ENCODE assay signal across 12 mouse cellular contexts in genomic region chr9:72276941-72277340, GRCm38 (mm10). TPM values are rescaled to one million over a fixed set of nuclear protein-coding genes. Genes with fewer than 3 reads are reported as not detected.
A peak's percentile ranks its signal among the peaks of the same experiment; 100 is the strongest.
DNase-seq lines count a peak whose midpoint lies in the region; ATAC-seq and TF ChIP-seq lines count a peak whose summit lies in the region.
"Had no signal": no experiment of that assay in that cellular context is flagged by ENCODE, and none has a peak within 500 bp of the region (broad histone marks: within the 10 kb centered on the region; RNA-seq: fewer than 3 reads in every experiment).

No protein-coding gene starts in this region.

- peaks cover 5 to 32% of the 10 kb centered on the region in 2 experiments for H3K4me1 ChIP-seq in CH12.LX (ENCODE audit: control insufficient read depth in 1 of 2, insufficient read depth in 2 of 2)
- peaks cover 18% of the 10 kb centered on the region for H3K4me1 ChIP-seq in hindbrain, embryonic 14.5 days (replicated peaks; ENCODE audit: control insufficient read depth, insufficient read depth, low read length)
- H3K4me1 ChIP-seq in midbrain, embryonic 11.5 days (ENCODE audit: control insufficient read depth, insufficient read depth, low read length): peaks cover 8% of the 10 kb centered on the region
- peaks cover 7% of the 10 kb centered on the region; the same call in 1 of the 2 replicates for H3K4me1 ChIP-seq in intestine, embryonic 16.5 days (ENCODE audit: control insufficient read depth, insufficient read depth, low read length)

- peak overlapping the region; percentile 38 for H3K9ac ChIP-seq in CH12.LX (ENCODE audit: insufficient read depth, low read depth)
- H3K9ac ChIP-seq in hindbrain, embryonic 14.5 days: peak overlapping the region; percentile 34; the same call in 1 of the 2 replicates
- no peak overlapping the region for H3K9ac ChIP-seq in midbrain, embryonic 11.5 days (ENCODE audit: low read length)
- no peak overlapping the region for H3K9ac ChIP-seq in intestine, embryonic 16.5 days (ENCODE audit: low read depth, low read length)

- peak overlapping the region in 2 of 3 experiments; percentile 22 to 66 for H3K4me3 ChIP-seq in CH12.LX (replicated peaks in 1 of 3; ENCODE audit: low read depth in 2 of 3, low read length in 2 of 3, poor library complexity in 1 of 3)
- H3K4me3 ChIP-seq in hindbrain, embryonic 14.5 days (replicated peaks; ENCODE audit: low read length): peak overlapping the region; percentile 64; the same call in 1 of the 2 replicates
- H3K4me3 ChIP-seq in midbrain, embryonic 11.5 days (ENCODE audit: low read depth, low read length): no peak overlapping the region
- H3K4me3 ChIP-seq in intestine, embryonic 16.5 days (ENCODE audit: low read length): no peak overlapping the region

- no peaks in the 10 kb centered on the region for H3K27me3 ChIP-seq in CH12.LX (replicated peaks)
- H3K27me3 ChIP-seq in hindbrain, embryonic 14.5 days (ENCODE audit: control insufficient read depth, insufficient read depth, low read length): no peaks in the 10 kb centered on the region
- H3K27me3 ChIP-seq in midbrain, embryonic 11.5 days (ENCODE audit: control insufficient read depth, insufficient read depth, low read length): no peaks in the 10 kb centered on the region
- no peaks in the 10 kb centered on the region for H3K27me3 ChIP-seq in intestine, embryonic 16.5 days (replicated peaks; ENCODE audit: control insufficient read depth, insufficient read depth, low read length)
- H3K27me3 ChIP-seq: heart, embryonic 12.5 days had no signal

- peaks cover 53% of the 10 kb centered on the region for H3K79me2 ChIP-seq in CH12.LX (replicated peaks; ENCODE audit: control insufficient read depth, extremely low read depth, insufficient read depth, poor library complexity, severe bottlenecking)

- H3K4me2 ChIP-seq in CH12.LX (ENCODE audit: insufficient read depth, low read depth, poor library complexity, severe bottlenecking): peak overlapping the region; percentile 80
- H3K4me2 ChIP-seq in hindbrain, embryonic 14.5 days (replicated peaks): peak overlapping the region; percentile 63
- peak overlapping the region; percentile 18; the same call in 1 of the 2 replicates for H3K4me2 ChIP-seq in midbrain, embryonic 11.5 days
- H3K4me2 ChIP-seq in intestine, embryonic 16.5 days (ENCODE audit: low read depth, low read length): no peak overlapping the region

- dilution Hi-C loops in CH12.LX (cut with MboI; ENCODE audit: extremely low pct_ligation_motif_present, extremely low pct_unique_long_range_greater_than_20kb, low sequenced_read_pairs): no loop called here

- ATAC-seq in hindbrain, embryonic 14.5 days (ENCODE audit: low FRiP score): no peak
- ATAC-seq in midbrain, embryonic 11.5 days (ENCODE audit: low FRiP score): no peak
- ATAC-seq in intestine, embryonic 16.5 days: no peak
- ATAC-seq: lung, postnatal 0 days had no signal

- no peak for TF ChIP-seq EP300 in CH12.LX (IDR thresholded peaks at IDR 0.05; ENCODE audit: low read length)

- TF ChIP-seq RAD21 in CH12.LX (IDR thresholded peaks at IDR 0.05; ENCODE audit: low read depth, low read length): no peak

- in situ Hi-C loops in CH12.LX (cut with MboI; ENCODE audit: low pct_ligation_motif_present, low pct_unique_long_range_greater_than_20kb, low sequenced_read_pairs): no loop called here

- DNase-seq in A20 (ENCODE audit: low read depth, low spot score) (peak; percentile 31), CH12.LX (ENCODE audit: extremely low read depth) (no peak)
- no peak for DNase-seq in hindbrain, embryonic 14.5 days (ENCODE audit: low spot score)
- DNase-seq in midbrain, embryonic 11.5 days (ENCODE audit: low spot score, missing footprints): peak; percentile 81
- DNase-seq in gastrocnemius, postnatal 10 days: no peak
- no peak for DNase-seq in adrenal gland, postnatal 4 days (ENCODE audit: low spot score in 2 of 2)
- DNase-seq: adrenal gland, postnatal 25 days; kidney, adult 8-10 months; thymus, postnatal 36 days had no signal

- no peak for TF ChIP-seq CTCF in CH12.LX (conservative IDR thresholded peaks at IDR 0.05 in 1 of 2, IDR thresholded peaks at IDR 0.05 in 1 of 2; ENCODE audit: low read depth in 2 of 2, low read length in 2 of 2)

- H3K9me3 ChIP-seq in CH12.LX (replicated peaks; ENCODE audit: low read length): peaks cover 23% of the 10 kb centered on the region
- no peaks in the 10 kb centered on the region for H3K9me3 ChIP-seq in hindbrain, embryonic 14.5 days (ENCODE audit: control insufficient read depth, low read length)
- H3K9me3 ChIP-seq in midbrain, embryonic 11.5 days (ENCODE audit: control insufficient read depth, low read length): peaks cover 5% of the 10 kb centered on the region; the same call in 1 of the 2 replicates
- H3K9me3 ChIP-seq in intestine, embryonic 16.5 days (ENCODE audit: control insufficient read depth, low read length): peaks cover 4% of the 10 kb centered on the region; the same call in 1 of the 2 replicates

- no peak for TF ChIP-seq POLR2A in CH12.LX (IDR thresholded peaks at IDR 0.05; ENCODE audit: low read depth, low read length)

- H3K27ac ChIP-seq in CH12.LX (ENCODE audit: insufficient read depth, low read depth): no peak overlapping the region
- no peak overlapping the region for H3K27ac ChIP-seq in hindbrain, embryonic 14.5 days
- H3K27ac ChIP-seq in midbrain, embryonic 11.5 days (ENCODE audit: low read depth, low read length): no peak overlapping the region
- no peak overlapping the region for H3K27ac ChIP-seq in intestine, embryonic 16.5 days (ENCODE audit: low read length)

- peaks cover 2 to 6% of the 10 kb centered on the region in 2 experiments for H3K36me3 ChIP-seq in CH12.LX (replicated peaks in 1 of 2; ENCODE audit: control insufficient read depth in 1 of 2, insufficient read depth in 1 of 2, low read length in 1 of 2)
- no peaks in the 10 kb centered on the region for H3K36me3 ChIP-seq in hindbrain, embryonic 14.5 days (replicated peaks; ENCODE audit: control insufficient read depth, insufficient read depth)
- no peaks in the 10 kb centered on the region for H3K36me3 ChIP-seq in midbrain, embryonic 11.5 days (ENCODE audit: control insufficient read depth, insufficient read depth, low read length)
- no peaks in the 10 kb centered on the region for H3K36me3 ChIP-seq in intestine, embryonic 16.5 days (ENCODE audit: control insufficient read depth, insufficient read depth, low read length)

TF ChIP-seq in CH12.LX, 34 proteins besides CTCF, POLR2A, EP300 and RAD21:
- no peak for TF ChIP-seq POLR2AphosphoS2 (IDR thresholded peaks at IDR 0.05; ENCODE audit: low read depth, low read length)
- TF ChIP-seq CHD1 (IDR thresholded peaks at IDR 0.05; ENCODE audit: low read depth, low read length): peak; percentile 77; the same call in 1 of the 2 replicates

RNA-seq across cellular contexts. Expression of gene Zfp280d, which starts 2.3 kb away (rescaled TPM):
- total RNA-seq in CH12.LX (2012; rRNA removed) (22.3 and 22.7 TPM in 2 replicates), CH12.LX (2014; rRNA removed) (35.8 and 40.2 TPM in 2 replicates)
- 19.7 and 26.0 TPM in 2 replicates for polyA plus RNA-seq in CH12.LX (2012; ENCODE audit: insufficient read length, low read depth)
- polyA plus RNA-seq in hindbrain, embryonic 14.5 days (2014; fragmentation: Nextera tagmentation; extraction: Ambion mirVana): 40.7 and 44.8 TPM in 2 replicates
- 54.8 and 62.8 TPM in 2 replicates for polyA plus RNA-seq in midbrain, embryonic 11.5 days (2014; fragmentation: Nextera tagmentation; extraction: Ambion mirVana)
- polyA plus RNA-seq in intestine, embryonic 16.5 days (2015; fragmentation: Nextera tagmentation; extraction: Ambion mirVana): 17.9 and 20.7 TPM in 2 replicates
- 10 to 100 TPM; 17.8 to 27.1 TPM for total RNA-seq in gastrocnemius, postnatal 10 days (2021)
- total RNA-seq in adrenal gland, postnatal 4 days (2021): 10 to 100 TPM; 75.7 to 78.2 TPM

Comparison
In these comparisons a context has a peak if more than half of its experiments do, and no peak if none do; other contexts are left out.
1. DNase-seq: peak in A20 (single experiment) and midbrain, embryonic 11.5 days (single experiment); none in CH12.LX (single experiment), hindbrain, embryonic 14.5 days (single experiment), gastrocnemius, postnatal 10 days (single experiment) and adrenal gland, postnatal 4 days (0 of 2).
2. H3K4me3 ChIP-seq: peak in CH12.LX (2 of 3) and hindbrain, embryonic 14.5 days (single experiment); none in midbrain, embryonic 11.5 days (single experiment) and intestine, embryonic 16.5 days (single experiment).
3. H3K9ac ChIP-seq: peak in CH12.LX (single experiment) and hindbrain, embryonic 14.5 days (single experiment); none in midbrain, embryonic 11.5 days (single experiment) and intestine, embryonic 16.5 days (single experiment).